Mouse (Mus musculus) hindbrain, embryonic 13.5 days (tissue): ENCODE results near the gene Pold4. TPM values are rescaled to one million over a fixed set of nuclear protein-coding genes. Genes with fewer than 3 reads are reported as not detected.
A peak's percentile ranks its signal among the peaks of the same experiment; 100 is the strongest.

ENCODE experiments used
- ATAC-seq: fragments of 200-750 bp; cut with Nextera tagmentation; 2 replicates; pipeline ENCODE4 v1.8.0; 2017; ENCODE audit warnings: moderate TSS enrichment; ENCODE audit not compliant: low FRiP score
- H3K27ac ChIP-seq: fragments of 300-500 bp; sonication (generic); 2 replicates; pipeline ENCODE4 v1.5.1; 2015; ENCODE audit warnings: inconsistent platforms, mild to moderate bottlenecking, moderate library complexity
- H3K27me3 ChIP-seq: fragments of 300-500 bp; sonication (generic); 2 replicates; pipeline ENCODE4 v1.6.1; 2015; ENCODE audit warnings: mild to moderate bottlenecking, inconsistent platforms
- H3K36me3 ChIP-seq: fragments of 300-500 bp; sonication (generic); 2 replicates; pipeline ENCODE4 v1.6.1; 2015; ENCODE audit warnings: mild to moderate bottlenecking, inconsistent platforms
- H3K4me1 ChIP-seq: fragments of 300-500 bp; sonication (generic); replicated peaks from 2 replicates; pipeline ENCODE4 v1.6.1; 2015; ENCODE audit warnings: inconsistent platforms
- H3K4me2 ChIP-seq: fragments of 300-500 bp; sonication (generic); 2 replicates; pipeline ENCODE4 v1.6.1; 2015; ENCODE audit warnings: inconsistent platforms, mild to moderate bottlenecking, moderate library complexity
- H3K4me3 ChIP-seq: fragments of 300-500 bp; sonication (generic); 2 replicates; pipeline ENCODE4 v1.5.1; 2015; ENCODE audit warnings: mild to moderate bottlenecking, inconsistent platforms
- H3K9ac ChIP-seq: fragments of 300-500 bp; sonication (generic); 2 replicates; pipeline ENCODE4 v1.6.1; 2015; ENCODE audit warnings: mild to moderate bottlenecking, inconsistent platforms
- H3K9me3 ChIP-seq: fragments of 300-500 bp; sonication (generic); 2 replicates; pipeline ENCODE4 v1.6.1; 2016; ENCODE audit warnings: inconsistent platforms
- WGBS: fragments of 180-500 bp; shearing (Covaris S2); methylation state at CpG from one replicate; pipeline ENCODE4 v1.1.7; 2015; 5-methylcytosine and 5-hydroxymethylcytosine counted together
- polyA plus RNA-seq: library from polyadenylated mRNA; unstranded; fragments of >200 nt; fragmentation: Nextera tagmentation; extraction: Ambion mirVana; gene quantifications from 2 replicates; pipeline ENCODE4 v1.2.1, GENCODE M21; 2015

Gene Pold4
- 19.7 and 20.2 TPM in 2 replicates for polyA plus RNA-seq

- H3K9ac ChIP-seq = peak within 1 kb of the TSS; percentile 80
- H3K36me3 ChIP-seq = no peaks in the 10 kb centered on the region
- H3K4me2 ChIP-seq = peak within 1 kb of the TSS; percentile 79
- H3K9me3 ChIP-seq = no peaks in the 10 kb centered on the region
- H3K27me3 ChIP-seq = peaks cover 39% of the 10 kb centered on the region
- ATAC-seq = peak; percentile 93
- peak within 1 kb of the TSS; percentile 86 for H3K27ac ChIP-seq
- WGBS = 11% methylated on average over 26 of the region's 26 CpGs
- H3K4me1 ChIP-seq = peaks cover 12% of the 10 kb centered on the region
- peak within 1 kb of the TSS; percentile 60 for H3K4me3 ChIP-seq
Measured at GRCm38 (mm10) chr19:4231253-4232185, at the start of gene Pold4. Gene Pold4 (plus strand): TSS chr19:4231899.

- H3K36me3 ChIP-seq = no peaks in the 10 kb centered on the region
- H3K27ac ChIP-seq = no peak overlapping the region
- H3K4me3 ChIP-seq = no peak overlapping the region
- no peak overlapping the region for H3K9ac ChIP-seq
- no peaks in the 10 kb centered on the region for H3K9me3 ChIP-seq
- H3K4me1 ChIP-seq = peaks cover 17% of the 10 kb centered on the region
- H3K4me2 ChIP-seq = no peak overlapping the region
- no peak for ATAC-seq
- WGBS = 70% methylated on average over 2 of the region's 2 CpGs
- no peaks in the 10 kb centered on the region for H3K27me3 ChIP-seq
Measured at GRCm38 (mm10) chr19:4183689-4184088, 48.0 kb upstream of the Pold4 start.

GRCm38 (mm10) chr19:4184976-4185975 lies 46.4 kb upstream of the Pold4 start:
- Histone ChIP-seq H3K9me3 (no peaks in the 10 kb centered on the region), H3K27ac (no peak overlapping the region), H3K4me3 (no peak overlapping the region), H3K4me1 (peaks cover 17% of the 10 kb centered on the region), H3K36me3 (no peaks in the 10 kb centered on the region), H3K27me3 (no peaks in the 10 kb centered on the region), H3K9ac (no peak overlapping the region), H3K4me2 (no peak overlapping the region)
- WGBS = 62% methylated on average over 15 of the region's 15 CpGs
- ATAC-seq = no peak

GRCm38 (mm10) chr19:4187303-4187702 lies 44.4 kb upstream of the Pold4 start:
- H3K27me3 ChIP-seq = no peaks in the 10 kb centered on the region
- 74% methylated on average over 3 of the region's 3 CpGs for WGBS
- H3K4me1 ChIP-seq = peaks cover 14% of the 10 kb centered on the region
- no peak overlapping the region for H3K9ac ChIP-seq
- H3K4me2 ChIP-seq = no peak overlapping the region
- no peak for ATAC-seq
- no peak overlapping the region for H3K4me3 ChIP-seq
- no peaks in the 10 kb centered on the region for H3K9me3 ChIP-seq
- H3K36me3 ChIP-seq = no peaks in the 10 kb centered on the region
- H3K27ac ChIP-seq = no peak overlapping the region

- no peaks in the 10 kb centered on the region for H3K9me3 ChIP-seq
- peaks cover 29% of the 10 kb centered on the region for H3K4me1 ChIP-seq
- no peak overlapping the region for H3K27ac ChIP-seq
- peaks cover 11% of the 10 kb centered on the region for H3K36me3 ChIP-seq
- H3K27me3 ChIP-seq = no peaks in the 10 kb centered on the region
- no peak overlapping the region for H3K4me3 ChIP-seq
- H3K9ac ChIP-seq = no peak overlapping the region; the same call in 1 of the 2 replicates
- ATAC-seq = no peak
- H3K4me2 ChIP-seq = no peak overlapping the region
- 92% methylated on average over 12 of the region's 12 CpGs for WGBS
Measured at GRCm38 (mm10) chr19:4189051-4189620, 42.6 kb upstream of the Pold4 start.

GRCm38 (mm10) chr19:4190831-4191334 lies 40.8 kb upstream of the Pold4 start, which contains the start of gene Tbc1d10c:
Gene Tbc1d10c (minus strand): TSS chr19:4191284.
- Histone ChIP-seq H3K27ac (peak within 1 kb of the TSS; percentile 94), H3K9ac (peak within 1 kb of the TSS; percentile 99), H3K4me1 (peaks cover 30% of the 10 kb centered on the region), H3K9me3 (no peaks in the 10 kb centered on the region), H3K4me3 (peak within 1 kb of the TSS; percentile 97), H3K36me3 (peaks cover 29% of the 10 kb centered on the region), H3K27me3 (no peaks in the 10 kb centered on the region), H3K4me2 (peak within 1 kb of the TSS; percentile 96)
- 76% methylated on average over 4 of the region's 4 CpGs for WGBS
- ATAC-seq = no peak

GRCm38 (mm10) chr19:4191528-4192250 lies 40.0 kb upstream of the Pold4 start, which contains the start of gene Ppp1ca:
Gene Ppp1ca (plus strand): TSS chr19:4192065.
- Histone ChIP-seq H3K27me3 (no peaks in the 10 kb centered on the region), H3K4me1 (peaks cover 30% of the 10 kb centered on the region), H3K27ac (peak within 1 kb of the TSS; percentile 94), H3K4me2 (peak within 1 kb of the TSS; percentile 96), H3K36me3 (peaks cover 37% of the 10 kb centered on the region), H3K4me3 (peak within 1 kb of the TSS; percentile 97), H3K9me3 (no peaks in the 10 kb centered on the region), H3K9ac (peak within 1 kb of the TSS; percentile 99)
- peak; percentile 90 for ATAC-seq
- 7% methylated on average over 40 of the region's 47 CpGs for WGBS

- Histone ChIP-seq H3K27ac (peak overlapping the region; percentile 94), H3K27me3 (no peaks in the 10 kb centered on the region), H3K36me3 (peaks cover 44% of the 10 kb centered on the region), H3K9me3 (no peaks in the 10 kb centered on the region), H3K4me3 (peak overlapping the region; percentile 97), H3K4me2 (peak overlapping the region; percentile 96), H3K4me1 (peaks cover 30% of the 10 kb centered on the region), H3K9ac (peak overlapping the region; percentile 99)
- no peak; the same call in 1 of the 2 replicates for ATAC-seq
- under 1% methylated on average over 45 of the region's 52 CpGs for WGBS
Measured at GRCm38 (mm10) chr19:4192251-4192985, 39.3 kb upstream of the Pold4 start.

- 54% methylated on average over 6 of the region's 6 CpGs for WGBS
- H3K4me3 ChIP-seq = peak overlapping the region; percentile 97
- 0 out of 2 replicates have a peak overlapping the region, but pooled peaks have one; percentile 94 for H3K27ac ChIP-seq
Measured at GRCm38 (mm10) chr19:4193129-4193528, 38.6 kb upstream of the Pold4 start.

GRCm38 (mm10) chr19:4194021-4194724 lies 37.5 kb upstream of the Pold4 start:
- Histone ChIP-seq H3K27ac (no peak overlapping the region), H3K9me3 (no peaks in the 10 kb centered on the region), H3K4me2 (peak overlapping the region; percentile 96; the same call in 1 of the 2 replicates), H3K4me3 (no peak overlapping the region), H3K4me1 (peaks cover 30% of the 10 kb centered on the region), H3K9ac (no peak overlapping the region; the same call in 1 of the 2 replicates), H3K36me3 (peaks cover 58% of the 10 kb centered on the region), H3K27me3 (no peaks in the 10 kb centered on the region)
- ATAC-seq = no peak
- 91% methylated on average over 8 of the region's 8 CpGs for WGBS

More at GRCm38 (mm10) chr19:4193129-4193528, 38.6 kb upstream of the Pold4 start:
- no peaks in the 10 kb centered on the region for H3K9me3 ChIP-seq
- H3K9ac ChIP-seq = peak overlapping the region; percentile 99
- peaks cover 30% of the 10 kb centered on the region for H3K4me1 ChIP-seq
- H3K4me2 ChIP-seq = peak overlapping the region; percentile 96
- ATAC-seq = no peak
- no peaks in the 10 kb centered on the region for H3K27me3 ChIP-seq
- H3K36me3 ChIP-seq = peaks cover 50% of the 10 kb centered on the region
